Mouse (Mus musculus) left cerebral cortex, postnatal 25 days (tissue): Measurements from ENCODE around the gene Tapbpl. TPM values are rescaled to one million over a fixed set of nuclear protein-coding genes. Genes with fewer than 3 reads are reported as not detected.

ENCODE experiments used
- DNase-seq, 2 experiments: peaks; one replicate each; pipeline ENCODE4 v3.0.0; 2022; ENCODE audit warnings: low spot score in 2 of 2, mixed read lengths in 1 of 2
- intact Hi-C: fragments of 180-260 bp; cut with DNase I; formaldehyde crosslinking; loops from one replicate; pipeline ENCODE4 v1.15.1; 2025
- total RNA-seq, 2 experiments: library from RNA; stranded (reverse); gene quantifications; 2 replicates each; pipeline ENCODE4 v1.2.3; 2021

Tapbpl gene
- total RNA-seq, 2 experiments from 2014 or later: 3.5 to 4.0 TPM

GRCm38 (mm10) chr6:125215148-125215954, 16.3 kb downstream of the Tapbpl start, which contains the start of gene Vamp1:
Gene Vamp1 (plus strand): TSS chr6:125215551.
- peak; percentile 95 to 99 for DNase-seq
- intact Hi-C loops: loop anchor here (1.0 to 10.0 kb wide), 4 partner anchors 23 to 389 kb away; partner anchors contain the start of genes Gapdh and Iffo1

- no peak for DNase-seq
- intact Hi-C loops: loop anchor here (10.0 kb wide), 1 partner anchor 391 kb away; no protein-coding TSS in a partner anchor
These were observed 17.9 kb downstream of the Tapbpl start for GRCm38 (mm10) chr6:125213715-125214114.

- intact Hi-C loops: loop anchor here (10.0 kb wide), 1 partner anchor 392 kb away; no protein-coding TSS in a partner anchor
- DNase-seq: no peak
These were observed 18.5 kb downstream of the Tapbpl start for GRCm38 (mm10) chr6:125213129-125213528.

GRCm38 (mm10) chr6:125212621-125213020, 19.0 kb downstream of the Tapbpl start:
- intact Hi-C loops: loop anchor here (10.0 kb wide), 1 partner anchor 392 kb away; no protein-coding TSS in a partner anchor

GRCm38 (mm10) chr6:125210436-125210835, 21.2 kb downstream of the Tapbpl start:
- no peak for DNase-seq
- intact Hi-C loops: loop anchor here (10.0 kb wide), 1 partner anchor 394 kb away; no protein-coding TSS in a partner anchor

More at GRCm38 (mm10) chr6:125212621-125213020, 19.0 kb downstream of the Tapbpl start:
- DNase-seq: no peak

GRCm38 (mm10) chr6:125197166-125197565, 34.5 kb downstream of the Tapbpl start:
- intact Hi-C loops: no loop called here

GRCm38 (mm10) chr6:125196301-125196700, 35.4 kb downstream of the Tapbpl start:
- DNase-seq: no peak
- intact Hi-C loops: no loop called here

More at GRCm38 (mm10) chr6:125197166-125197565, 34.5 kb downstream of the Tapbpl start:
- no peak for DNase-seq

DNA sequence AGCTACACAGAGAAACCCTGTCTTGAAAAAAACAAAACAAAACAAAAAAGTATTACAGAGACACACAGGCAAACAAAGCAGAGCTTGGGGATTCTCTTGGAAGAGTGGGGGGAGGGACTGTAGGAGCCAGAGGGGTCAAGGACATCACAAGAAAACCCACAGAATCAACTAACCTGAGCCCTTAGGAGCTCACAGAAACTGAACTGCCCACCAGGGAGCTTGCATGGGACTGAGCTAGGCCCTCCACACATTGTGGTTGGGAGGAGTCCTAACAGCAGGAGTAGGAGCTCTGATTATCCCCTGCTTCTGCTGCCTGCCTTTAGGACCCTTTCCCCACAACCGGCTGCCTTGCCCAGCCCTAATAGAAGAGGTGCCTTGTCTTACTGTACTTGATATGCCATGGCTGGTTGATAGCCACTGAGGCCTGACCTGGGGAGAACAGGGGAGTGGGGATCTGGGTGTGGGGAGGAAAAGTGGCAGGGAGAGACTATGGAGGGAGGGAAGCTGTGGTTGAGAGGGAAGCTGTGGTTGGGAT, 36.1 kb downstream of the Tapbpl start:
- intact Hi-C loops: no loop called here
- no peak for DNase-seq

GRCm38 (mm10) chr6:125193390-125193789, 38.3 kb downstream of the Tapbpl start:
- intact Hi-C loops: no loop called here
- no peak for DNase-seq

DNA sequence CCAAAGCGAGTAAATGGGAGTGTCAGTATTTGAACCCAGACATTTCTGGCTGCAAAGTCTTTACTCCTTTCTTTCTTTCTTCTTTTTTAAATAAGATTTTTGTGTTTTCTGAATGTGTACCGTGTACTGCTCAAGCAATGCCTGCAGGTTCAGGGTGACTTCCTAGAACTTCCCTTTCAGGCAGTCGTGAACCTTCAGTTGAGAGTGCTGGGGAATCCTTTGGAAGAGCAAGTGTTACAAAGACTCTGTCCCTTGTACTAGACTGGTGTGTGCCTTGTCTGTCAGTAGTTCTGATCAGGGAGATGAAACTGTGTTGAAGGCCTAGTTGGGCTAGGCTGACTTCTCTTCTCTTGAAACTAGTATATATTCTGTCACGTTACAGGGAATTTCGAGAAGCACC, 38.8 kb downstream of the Tapbpl start:
- intact Hi-C loops: loop anchor here (1.0 kb wide), 1 partner anchor 22 kb away; the partner anchor contains the start of gene Vamp1

DNA sequence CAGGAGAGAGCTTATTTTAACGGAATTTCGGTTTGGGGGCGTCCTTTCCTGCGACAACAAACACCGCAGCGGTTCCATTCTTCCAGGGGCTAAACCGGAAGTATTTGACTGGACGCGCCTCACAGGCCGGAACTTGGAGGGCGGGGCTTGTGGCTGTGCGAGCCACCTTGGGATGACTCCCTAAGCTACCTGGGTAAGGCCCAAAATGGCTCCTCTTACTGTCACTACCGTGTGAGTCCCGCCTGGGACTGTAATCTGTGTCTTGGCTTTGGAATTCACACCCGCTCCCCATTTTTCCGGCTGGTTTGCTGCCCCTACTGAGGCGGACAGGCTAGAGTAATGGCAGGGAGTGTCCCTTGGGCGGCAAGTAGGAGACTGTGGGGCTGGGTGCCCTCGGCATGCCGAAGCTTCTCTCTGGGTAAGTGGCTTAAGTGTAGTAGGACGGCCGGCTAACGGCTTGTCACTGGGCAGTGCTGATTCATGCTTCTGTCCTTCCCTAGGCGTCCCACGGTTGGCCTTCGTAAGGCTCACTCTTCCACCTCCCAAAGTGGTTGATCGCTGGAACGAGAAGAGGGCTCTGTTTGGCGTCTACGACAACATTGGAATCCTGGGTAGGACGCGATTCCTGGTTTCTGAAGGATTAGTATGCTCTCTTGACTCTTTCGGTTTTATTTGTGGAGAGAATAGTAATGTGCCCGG, 39.5 kb downstream of the Tapbpl start:
- intact Hi-C loops: loop anchor here (1.0 kb wide), 1 partner anchor 23 kb away; the partner anchor contains the start of gene Vamp1
- DNase-seq: peak; percentile 92 to 96

More for the DNA sequence above, 38.8 kb downstream of the Tapbpl start:
- DNase-seq: no peak

DNA sequence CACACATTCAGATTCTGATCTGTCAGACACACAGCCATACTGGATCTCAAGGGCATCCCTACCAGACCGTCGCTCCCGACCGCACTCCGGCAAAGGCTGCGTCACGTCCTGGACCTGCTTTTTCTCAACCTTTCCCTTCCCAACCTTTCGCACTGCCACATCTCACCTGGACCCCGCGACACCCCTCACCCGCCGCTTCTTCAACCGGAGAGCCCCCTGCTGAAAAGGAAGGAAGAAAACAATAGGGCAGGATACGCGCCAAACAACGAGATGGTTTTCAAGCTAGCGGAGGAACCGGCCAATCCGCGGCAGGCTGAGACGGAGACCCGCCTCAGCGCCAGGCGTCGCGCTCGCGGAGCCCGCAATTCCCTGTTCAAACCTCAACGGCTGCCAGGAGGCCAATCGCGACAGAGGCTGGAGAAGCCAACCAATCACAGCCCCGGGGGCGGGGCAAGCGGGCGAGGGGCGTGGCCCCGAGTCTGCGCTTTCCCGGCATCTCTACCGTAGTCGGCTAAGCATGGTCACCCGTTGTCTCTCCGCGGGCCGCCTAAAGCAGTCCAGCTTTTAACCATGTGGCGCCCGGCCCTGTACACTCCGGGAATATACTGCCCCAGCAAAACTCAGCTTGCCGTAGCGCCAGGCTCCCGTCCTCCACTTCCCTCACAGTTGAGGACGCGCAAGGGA, 40.2 kb downstream of the Tapbpl start, which contains the start of the genes Ncapd2 and Mrpl51:
TSS of gene Ncapd2 (minus strand) at position 370 of the 684 bp plus-strand sequence.
TSS of gene Mrpl51 (plus strand) at position 470 of the 684 bp plus-strand sequence.
- peak; percentile 98 to 99 for DNase-seq
- intact Hi-C loops: loop anchor here (1.0 kb wide), 1 partner anchor 24 kb away; the partner anchor contains the start of gene Vamp1

DNA sequence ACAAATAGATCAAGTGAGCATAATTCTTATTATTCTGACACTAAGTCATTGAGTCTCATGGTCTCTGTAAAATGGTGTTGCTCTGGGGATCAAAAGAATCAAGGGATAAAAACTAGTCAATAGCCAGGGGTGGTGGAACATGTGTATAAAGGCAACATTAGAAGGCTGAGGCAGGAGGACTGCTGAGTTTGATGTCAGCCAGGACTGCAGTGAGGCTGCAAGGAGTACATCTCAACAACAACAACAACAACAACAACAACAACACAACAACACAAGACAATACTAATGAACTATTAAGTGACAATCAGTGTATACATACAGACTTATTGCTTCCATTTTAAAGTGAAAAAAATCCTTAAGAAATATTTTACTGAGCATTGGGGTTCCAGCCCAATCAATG, 40.8 kb downstream of the Tapbpl start:
- no peak for DNase-seq
- intact Hi-C loops: no loop called here

DNA sequence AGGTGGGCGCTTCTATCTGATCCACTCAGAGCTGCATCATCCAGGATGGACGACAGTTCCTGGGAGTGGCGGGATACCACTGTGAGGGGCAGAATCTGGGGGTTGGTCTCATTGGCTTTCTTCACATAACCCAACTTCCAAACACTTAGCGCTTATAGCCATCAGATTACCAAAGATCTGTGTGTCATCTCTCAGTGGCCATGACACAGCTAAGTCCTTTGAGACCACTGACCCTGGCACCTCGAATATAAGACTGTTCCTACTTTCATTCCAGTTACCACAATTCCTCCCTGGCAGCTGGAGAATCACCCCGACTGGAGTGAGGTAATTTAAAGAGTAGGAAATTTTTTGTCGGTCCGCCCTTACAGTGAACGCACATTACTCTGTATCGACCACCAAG, 45.5 kb downstream of the Tapbpl start:
- intact Hi-C loops: no loop called here
- DNase-seq: no peak

GRCm38 (mm10) chr6:125182133-125182532, 49.5 kb downstream of the Tapbpl start:
- intact Hi-C loops: no loop called here
- DNase-seq: no peak

DNA sequence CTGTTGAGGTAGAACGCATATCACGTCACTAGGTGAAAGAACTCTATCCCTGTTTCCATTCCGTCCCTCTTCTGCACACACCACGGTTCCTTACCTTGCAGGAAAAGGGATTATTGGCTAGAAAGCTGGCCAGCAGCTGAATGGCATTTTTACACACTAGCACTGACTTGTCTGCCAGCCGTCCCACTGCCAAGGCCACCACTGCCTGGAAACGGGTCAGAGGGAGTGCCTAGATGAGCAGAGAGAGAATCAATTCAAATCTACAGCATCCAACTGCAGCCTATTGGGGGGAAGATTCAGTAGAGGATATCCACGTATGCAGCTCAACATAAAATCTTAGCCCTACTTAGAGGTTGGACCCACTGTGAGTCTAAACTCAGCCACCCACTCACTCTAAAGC, 52.1 kb downstream of the Tapbpl start:
- intact Hi-C loops: no loop called here

GRCm38 (mm10) chr6:125175469-125175868, 56.2 kb downstream of the Tapbpl start:
- intact Hi-C loops: no loop called here
- no peak for DNase-seq

More for the DNA sequence above, 52.1 kb downstream of the Tapbpl start:
- no peak for DNase-seq
